Mouse (Mus musculus): ENCODE measurements around the gene 6430531B16Rik. TPM values are rescaled to one million over a fixed set of nuclear protein-coding genes. Genes with fewer than 3 reads are reported as not detected.

Gene 6430531B16Rik
- 1.5 and 2.0 TPM in 2 replicates for polyA plus RNA-seq (2012; rRNA removed)

GRCm38 (mm10) chr7:139978278-139978892 is at the start of gene 6430531B16Rik:
TSS of gene 6430531B16Rik (minus strand) at chr7:139978755.
- no peak for DNase-seq (ENCODE audit: low read depth)

GRCm38 (mm10) chr7:140011336-140011735 is 32.8 kb upstream of the 6430531B16Rik start:
- no peak for DNase-seq (ENCODE audit: low read depth)

- DNase-seq (ENCODE audit: low read depth), result no peak
These were observed 29.2 kb upstream of the 6430531B16Rik start for GRCm38 (mm10) chr7:140007781-140008180.

GRCm38 (mm10) chr7:140006861-140007611 is 28.5 kb upstream of the 6430531B16Rik start:
- DNase-seq (ENCODE audit: low read depth), result no peak

GRCm38 (mm10) chr7:140004666-140005065 is 26.1 kb upstream of the 6430531B16Rik start:
- no peak for DNase-seq (ENCODE audit: low read depth)

GRCm38 (mm10) chr7:140001086-140001740 is 22.7 kb upstream of the 6430531B16Rik start:
- DNase-seq (ENCODE audit: low read depth), result no peak

GRCm38 (mm10) chr7:139998691-139999350 is 20.3 kb upstream of the 6430531B16Rik start:
- DNase-seq (ENCODE audit: low read depth), result no peak

- DNase-seq (ENCODE audit: low read depth), result no peak
These were observed 16.1 kb upstream of the 6430531B16Rik start for GRCm38 (mm10) chr7:139994676-139995075.

- DNase-seq (ENCODE audit: low read depth), result no peak
These were observed 15.6 kb upstream of the 6430531B16Rik start for GRCm38 (mm10) chr7:139994202-139994601.

GRCm38 (mm10) chr7:139993532-139993931 is 15.0 kb upstream of the 6430531B16Rik start:
- no peak for DNase-seq (ENCODE audit: low read depth)

GRCm38 (mm10) chr7:139992406-139992805 is 13.9 kb upstream of the 6430531B16Rik start, which contains the start of gene Adam8:
TSS of gene Adam8 (minus strand) at chr7:139992562.
- DNase-seq (ENCODE audit: low read depth), result no peak

- no peak for DNase-seq (ENCODE audit: low read depth)
These were observed 12.4 kb upstream of the 6430531B16Rik start for GRCm38 (mm10) chr7:139990864-139991394.

- DNase-seq (ENCODE audit: low read depth), result no peak
These were observed 9.7 kb upstream of the 6430531B16Rik start for GRCm38 (mm10) chr7:139988272-139988671.

- DNase-seq (ENCODE audit: low read depth), result no peak
These were observed 6.0 kb upstream of the 6430531B16Rik start for GRCm38 (mm10) chr7:139984505-139984904.

- DNase-seq (ENCODE audit: low read depth), result no peak
These were observed 3.5 kb upstream of the 6430531B16Rik start for GRCm38 (mm10) chr7:139982058-139982457.

GRCm38 (mm10) chr7:139980778-139981177 is 2.2 kb upstream of the 6430531B16Rik start:
- DNase-seq (ENCODE audit: low read depth), result no peak

GRCm38 (mm10) chr7:139979011-139979719 is 610 bp upstream of the 6430531B16Rik start:
- no peak for DNase-seq (ENCODE audit: low read depth)

- DNase-seq (ENCODE audit: low read depth), result no peak
These were observed 3.1 kb downstream of the 6430531B16Rik start for GRCm38 (mm10) chr7:139975471-139975870.

GRCm38 (mm10) chr7:139974307-139974706 is 4.2 kb downstream of the 6430531B16Rik start:
- no peak for DNase-seq (ENCODE audit: low read depth)

- no peak for DNase-seq (ENCODE audit: low read depth)
These were observed 5.6 kb downstream of the 6430531B16Rik start for GRCm38 (mm10) chr7:139972923-139973331.

GRCm38 (mm10) chr7:139971436-139971835 is 7.1 kb downstream of the 6430531B16Rik start:
- DNase-seq (ENCODE audit: low read depth), result no peak

Measured in gonadal fat pad, adult 2 months (tissue).